Mouse (Mus musculus): ENCODE data around the gene Cldn34a. TPM values are rescaled to one million over a fixed set of nuclear protein-coding genes. Genes with fewer than 3 reads are reported as not detected.

Cldn34a gene
- not detected for polyA plus RNA-seq (2017; shearing (Covaris generic))

GRCm38 (mm10) chrX:152563034-152563433 lies at the start of gene Cldn34a:
Gene Cldn34a, plus strand, starts transcription at chrX:152563334.

Other genes with a start within 250 kb of the Cldn34a start
- gene Kantr, start 235.8 kb upstream of the Cldn34a start, polyA plus RNA-seq (2017; shearing (Covaris generic)), result 15.3 TPM
- 41.9 TPM for gene Tspyl2, start 220.9 kb upstream of the Cldn34a start, polyA plus RNA-seq (2017; shearing (Covaris generic))
- gene Gpr173, start 194.6 kb upstream of the Cldn34a start, polyA plus RNA-seq (2017; shearing (Covaris generic)), result not detected
- gene Shroom2, start 206.1 kb downstream of the Cldn34a start, polyA plus RNA-seq (2017; shearing (Covaris generic)), result not detected
- gene Gpr143, start 218.6 kb downstream of the Cldn34a start, polyA plus RNA-seq (2017; shearing (Covaris generic)), result not detected

Data from effector memory CD4-positive, alpha-beta T cell, adult 7 months (primary cell).